Comparison of ENCODE assay signal across 12 mouse cellular contexts in the genomic region with DNA sequence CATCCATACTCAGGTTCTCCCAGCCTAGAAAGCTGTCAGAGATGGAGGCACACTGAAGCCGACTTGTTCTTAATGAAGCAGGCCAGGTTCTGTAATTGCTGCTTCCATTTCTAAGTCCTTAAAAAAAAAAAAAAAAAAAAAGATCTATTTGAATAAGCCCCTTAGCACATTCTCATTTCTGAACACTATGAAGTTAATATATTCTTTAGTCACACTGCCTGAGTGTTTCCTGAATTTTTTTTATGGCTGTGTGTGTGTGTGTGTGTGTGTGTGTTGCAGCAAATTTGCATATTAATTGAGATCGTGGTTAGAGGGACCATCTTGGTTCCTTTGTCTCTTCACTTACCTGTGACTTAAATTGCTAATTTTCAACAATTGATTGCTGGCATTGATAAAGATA. TPM values are rescaled to one million over a fixed set of nuclear protein-coding genes. Genes with fewer than 3 reads are reported as not detected.
DNase-seq lines count a peak whose midpoint lies in the region; ATAC-seq and TF ChIP-seq lines count a peak whose summit lies in the region.
"Had no signal": no experiment of that assay in that cellular context is flagged by ENCODE, and none has a peak within 500 bp of the region (broad histone marks: within the 10 kb centered on the region; RNA-seq: fewer than 3 reads in every experiment).

No protein-coding gene starts in this region.

- H3K9ac ChIP-seq in forebrain, embryonic 14.5 days (ENCODE audit: low read length), result no peak overlapping the region
- H3K9ac ChIP-seq in midbrain, embryonic 16.5 days (ENCODE audit: low read depth, low read length), result no peak overlapping the region
- H3K9ac ChIP-seq: limb, embryonic 12.5 days had no signal

- no peak for TF ChIP-seq POLR2A in kidney, adult 2 months (IDR thresholded peaks at IDR 0.05; ENCODE audit: low read depth, low read length)
- no peak for TF ChIP-seq POLR2A in brain, embryonic 14.5 days (IDR thresholded peaks at IDR 0.05; ENCODE audit: borderline replicate concordance, extremely low read depth, insufficient read depth, insufficient read length, poor library complexity, severe bottlenecking)

- peak; percentile 28; the same call in 1 of the 2 replicates for ATAC-seq in forebrain, embryonic 14.5 days
- peak; percentile 49; the same call in 1 of the 2 replicates for ATAC-seq in midbrain, embryonic 16.5 days

- H3K9me3 ChIP-seq in forebrain, embryonic 14.5 days (replicated peaks; ENCODE audit: control insufficient read depth, low read length), result no peaks in the 10 kb centered on the region
- H3K9me3 ChIP-seq in forebrain, embryonic 10.5 days, result no peaks in the 10 kb centered on the region
- no peaks in the 10 kb centered on the region; the same call in 1 of the 2 replicates for H3K9me3 ChIP-seq in midbrain, embryonic 16.5 days (replicated peaks; ENCODE audit: control insufficient read depth, low read length, poor library complexity, severe bottlenecking)
- H3K9me3 ChIP-seq: limb, embryonic 12.5 days had no signal

- H3K27ac ChIP-seq in forebrain, embryonic 14.5 days (ENCODE audit: low read depth, low read length), result peak overlapping the region; percentile 74
- H3K27ac ChIP-seq in forebrain, embryonic 10.5 days, result no peak overlapping the region; the same call in 1 of the 2 replicates
- 0 out of 2 replicates have a peak overlapping the region, but pooled peaks have one; percentile 3 for H3K27ac ChIP-seq in kidney, adult 2 months (ENCODE audit: insufficient read depth, low read depth, low read length)
- peak overlapping the region; percentile 59 for H3K27ac ChIP-seq in midbrain, embryonic 16.5 days (ENCODE audit: low read length)
- H3K27ac ChIP-seq: limb, embryonic 12.5 days had no signal

- H3K4me1 ChIP-seq in forebrain, embryonic 14.5 days (ENCODE audit: control insufficient read depth, insufficient read depth, low read length), result peaks cover 4% of the 10 kb centered on the region; the same call in 1 of the 2 replicates
- peaks cover 19% of the 10 kb centered on the region for H3K4me1 ChIP-seq in forebrain, embryonic 10.5 days
- no peaks in the 10 kb centered on the region for H3K4me1 ChIP-seq in kidney, adult 2 months (ENCODE audit: control insufficient read depth, insufficient read depth, low read length)
- peaks cover 9% of the 10 kb centered on the region for H3K4me1 ChIP-seq in midbrain, embryonic 16.5 days (ENCODE audit: control insufficient read depth, insufficient read depth, low read length)

- 0 out of 2 replicates have a peak, but pooled peaks cover 6% of the 10 kb centered on the region for H3K36me3 ChIP-seq in forebrain, embryonic 14.5 days (ENCODE audit: control insufficient read depth, insufficient read depth, low read length)
- peaks cover 54% of the 10 kb centered on the region for H3K36me3 ChIP-seq in forebrain, embryonic 10.5 days (replicated peaks)
- no peaks in the 10 kb centered on the region for H3K36me3 ChIP-seq in kidney, adult 2 months (ENCODE audit: control insufficient read depth, insufficient read depth, low read length)
- H3K36me3 ChIP-seq in midbrain, embryonic 16.5 days (ENCODE audit: control insufficient read depth, insufficient read depth, low read length), result peaks cover 5% of the 10 kb centered on the region; the same call in 1 of the 2 replicates

- H3K4me3 ChIP-seq in forebrain, embryonic 14.5 days (ENCODE audit: low read depth, low read length), result no peak overlapping the region
- no peak overlapping the region for H3K4me3 ChIP-seq in forebrain, embryonic 10.5 days
- no peak overlapping the region for H3K4me3 ChIP-seq in kidney, adult 2 months (ENCODE audit: insufficient read depth, low read depth, low read length)
- no peak overlapping the region for H3K4me3 ChIP-seq in midbrain, embryonic 16.5 days (ENCODE audit: low read depth, low read length)
- H3K4me3 ChIP-seq: limb, embryonic 12.5 days had no signal

- WGBS in forebrain, embryonic 14.5 days, result 39% methylated on average over 2 of the region's 2 CpGs
- 68% methylated on average over 2 of the region's 2 CpGs for WGBS in forebrain, embryonic 10.5 days
- WGBS in kidney, adult 2 months, result 53% methylated on average over 2 of the region's 2 CpGs
- 50% methylated on average over 2 of the region's 2 CpGs for WGBS in midbrain, embryonic 16.5 days

- no peak overlapping the region for H3K4me2 ChIP-seq in forebrain, embryonic 14.5 days (ENCODE audit: low read length)
- no peak overlapping the region for H3K4me2 ChIP-seq in midbrain, embryonic 16.5 days (ENCODE audit: low read length)
- H3K4me2 ChIP-seq: heart, embryonic 11.5 days; limb, embryonic 12.5 days had no signal

- DNase-seq in forebrain, embryonic 14.5 days (ENCODE audit: low spot score), result no peak
- no peak for DNase-seq in forebrain, embryonic 10.5 days (ENCODE audit: extremely low spot score, low spot score)
- DNase-seq in kidney, adult 2 months, result no peak
- DNase-seq in kidney, adult 18-20 months, result no peak
- DNase-seq in brain, embryonic 14.5 days (ENCODE audit: low read depth), result peak; percentile 58
- no peak for DNase-seq in layer of hippocampus, postnatal 14 days (ENCODE audit: low spot score in 2 of 2)
- no peak for DNase-seq in retina, postnatal 1 day
- DNase-seq: cerebellum, adult 9-11 months; kidney, adult 9 months had no signal

- no peaks in the 10 kb centered on the region for H3K27me3 ChIP-seq in forebrain, embryonic 14.5 days (replicated peaks; ENCODE audit: control insufficient read depth, insufficient read depth, low read length)
- no peaks in the 10 kb centered on the region for H3K27me3 ChIP-seq in forebrain, embryonic 10.5 days (ENCODE audit: poor library complexity, severe bottlenecking)
- no peaks in the 10 kb centered on the region for H3K27me3 ChIP-seq in kidney, adult 2 months (replicated peaks; ENCODE audit: control insufficient read depth, insufficient read depth, low read length)
- no peaks in the 10 kb centered on the region for H3K27me3 ChIP-seq in midbrain, embryonic 16.5 days (ENCODE audit: control insufficient read depth, insufficient read depth, low read depth, low read length)
- H3K27me3 ChIP-seq: limb, embryonic 12.5 days had no signal

- no peak for TF ChIP-seq CTCF in kidney, adult 2 months (conservative IDR thresholded peaks at IDR 0.05; ENCODE audit: insufficient read depth, insufficient read length, low read depth, low read length)
- no peak for TF ChIP-seq CTCF in brain, embryonic 14.5 days (IDR thresholded peaks at IDR 0.05; ENCODE audit: borderline replicate concordance, extremely low read depth, insufficient read depth, insufficient read length)

RNA-seq across cellular contexts. Expression of a gene that starts 47.8 kb away (rescaled TPM):
- 17.4 and 30.3 TPM in 2 replicates for polyA plus RNA-seq in forebrain, embryonic 14.5 days (2014; fragmentation: Nextera tagmentation; extraction: Ambion mirVana)
- polyA plus RNA-seq in forebrain, embryonic 10.5 days (2016; fragmentation: Nextera tagmentation; extraction: Ambion mirVana), result 21.7 and 22.9 TPM in 2 replicates
- 28.8 and 30.1 TPM in 2 replicates for polyA plus RNA-seq in kidney, adult 2 months (2012; rRNA removed)
- polyA plus RNA-seq in brain, embryonic 14.5 days (2012; rRNA removed), result 58.0 and 77.6 TPM in 2 replicates
- 39.8 and 40.2 TPM in 2 replicates for polyA plus RNA-seq in midbrain, embryonic 16.5 days (2015; fragmentation: Nextera tagmentation; extraction: Ambion mirVana)
- total RNA-seq in layer of hippocampus, postnatal 14 days (2021), result 10 to 100 TPM; 88.3 to 92.0 TPM
